Mouse (Mus musculus): ENCODE results near the gene Gm49361. TPM values are rescaled to one million over a fixed set of nuclear protein-coding genes. Genes with fewer than 3 reads are reported as not detected.

Gm49361 gene
- polyA plus RNA-seq, 1 experiment from 2014 or later: not detected

- ATAC-seq: no peak
- Histone ChIP-seq H3K4me3 (ENCODE audit: low read depth, low read length) (no peak overlapping the region), H3K27me3 (replicated peaks; ENCODE audit: control insufficient read depth, insufficient read depth, low read length) (no peaks in the 10 kb centered on the region), H3K27ac (ENCODE audit: low read depth, low read length) (no peak overlapping the region), H3K4me1 (ENCODE audit: control insufficient read depth, insufficient read depth, low read length) (peaks cover 13% of the 10 kb centered on the region), H3K36me3 (ENCODE audit: control insufficient read depth, insufficient read depth, low read length) (no peaks in the 10 kb centered on the region; the same call in 1 of the 2 replicates), H3K9ac (ENCODE audit: low read length) (no peak overlapping the region), H3K9me3 (replicated peaks; ENCODE audit: control insufficient read depth, low read length) (no peaks in the 10 kb centered on the region), H3K4me2 (ENCODE audit: low read length) (no peak overlapping the region)
- 79% methylated on average over 4 of the region's 4 CpGs for WGBS
- no peak for DNase-seq (ENCODE audit: low spot score)
Observed at GRCm38 (mm10) chr14:57705075-57705474, 40.8 kb downstream of the Gm49361 start.

GRCm38 (mm10) chr14:57701915-57702477 is 43.9 kb downstream of the Gm49361 start:
- no peak overlapping the region for H3K4me3 ChIP-seq (ENCODE audit: low read depth, low read length)
- ATAC-seq: peak; percentile 73
- peaks cover 2% of the 10 kb centered on the region for H3K4me1 ChIP-seq (ENCODE audit: control insufficient read depth, insufficient read depth, low read length)
- no peak overlapping the region for H3K9ac ChIP-seq (ENCODE audit: low read length)
- DNase-seq (ENCODE audit: low spot score): peak; percentile 75
- H3K27me3 ChIP-seq (replicated peaks; ENCODE audit: control insufficient read depth, insufficient read depth, low read length): no peaks in the 10 kb centered on the region
- WGBS: 26% methylated on average over 12 of the region's 12 CpGs
- H3K4me2 ChIP-seq (ENCODE audit: low read length): no peak overlapping the region
- H3K36me3 ChIP-seq (ENCODE audit: control insufficient read depth, insufficient read depth, low read length): peaks cover 19% of the 10 kb centered on the region
- no peaks in the 10 kb centered on the region for H3K9me3 ChIP-seq (replicated peaks; ENCODE audit: control insufficient read depth, low read length)
- peak overlapping the region; percentile 77 for H3K27ac ChIP-seq (ENCODE audit: low read depth, low read length)

GRCm38 (mm10) chr14:57699461-57699970 is 46.4 kb downstream of the Gm49361 start:
- 97% methylated on average over 33 of the region's 33 CpGs for WGBS
- no peak for ATAC-seq
- peaks cover 33% of the 10 kb centered on the region for H3K36me3 ChIP-seq (ENCODE audit: control insufficient read depth, insufficient read depth, low read length)
- H3K9me3 ChIP-seq (replicated peaks; ENCODE audit: control insufficient read depth, low read length): no peaks in the 10 kb centered on the region
- no peaks in the 10 kb centered on the region; the same call in 1 of the 2 replicates for H3K4me1 ChIP-seq (ENCODE audit: control insufficient read depth, insufficient read depth, low read length)
- H3K27ac ChIP-seq (ENCODE audit: low read depth, low read length): no peak overlapping the region
- no peaks in the 10 kb centered on the region for H3K27me3 ChIP-seq (replicated peaks; ENCODE audit: control insufficient read depth, insufficient read depth, low read length)
- no peak overlapping the region for H3K4me3 ChIP-seq (ENCODE audit: low read depth, low read length)
- no peak overlapping the region for H3K9ac ChIP-seq (ENCODE audit: low read length)
- H3K4me2 ChIP-seq (ENCODE audit: low read length): no peak overlapping the region
- no peak for DNase-seq (ENCODE audit: low spot score)

- DNase-seq (ENCODE audit: low spot score) (no peak), ATAC-seq (no peak)
- H3K4me2 ChIP-seq (ENCODE audit: low read length): no peak overlapping the region
- H3K4me1 ChIP-seq (ENCODE audit: control insufficient read depth, insufficient read depth, low read length): no peaks in the 10 kb centered on the region; the same call in 1 of the 2 replicates
- H3K27me3 ChIP-seq (replicated peaks; ENCODE audit: control insufficient read depth, insufficient read depth, low read length): no peaks in the 10 kb centered on the region
- H3K36me3 ChIP-seq (ENCODE audit: control insufficient read depth, insufficient read depth, low read length): peaks cover 38% of the 10 kb centered on the region
- H3K9me3 ChIP-seq (replicated peaks; ENCODE audit: control insufficient read depth, low read length): no peaks in the 10 kb centered on the region
- H3K9ac ChIP-seq (ENCODE audit: low read length): no peak overlapping the region
- no peak overlapping the region for H3K4me3 ChIP-seq (ENCODE audit: low read depth, low read length)
- 92% methylated on average over 10 of the region's 10 CpGs for WGBS
- no peak overlapping the region for H3K27ac ChIP-seq (ENCODE audit: low read depth, low read length)
Observed at GRCm38 (mm10) chr14:57699016-57699415, 46.9 kb downstream of the Gm49361 start.

GRCm38 (mm10) chr14:57696066-57696465 is 49.8 kb downstream of the Gm49361 start:
- 95% methylated on average over 15 of the region's 15 CpGs for WGBS
- Histone ChIP-seq H3K9me3 (replicated peaks; ENCODE audit: control insufficient read depth, low read length) (no peaks in the 10 kb centered on the region), H3K4me3 (ENCODE audit: low read depth, low read length) (no peak overlapping the region), H3K4me2 (ENCODE audit: low read length) (no peak overlapping the region), H3K4me1 (ENCODE audit: control insufficient read depth, insufficient read depth, low read length) (no peaks in the 10 kb centered on the region), H3K27ac (ENCODE audit: low read depth, low read length) (no peak overlapping the region), H3K27me3 (replicated peaks; ENCODE audit: control insufficient read depth, insufficient read depth, low read length) (no peaks in the 10 kb centered on the region), H3K9ac (ENCODE audit: low read length) (no peak overlapping the region), H3K36me3 (ENCODE audit: control insufficient read depth, insufficient read depth, low read length) (peaks cover 42% of the 10 kb centered on the region)
- DNase-seq (ENCODE audit: low spot score): no peak
- ATAC-seq: no peak

- Histone ChIP-seq H3K4me2 (ENCODE audit: low read length) (no peak overlapping the region), H3K4me1 (ENCODE audit: control insufficient read depth, insufficient read depth, low read length) (no peaks in the 10 kb centered on the region), H3K4me3 (ENCODE audit: low read depth, low read length) (no peak overlapping the region), H3K36me3 (ENCODE audit: control insufficient read depth, insufficient read depth, low read length) (peaks cover 45% of the 10 kb centered on the region), H3K27ac (ENCODE audit: low read depth, low read length) (no peak overlapping the region), H3K9ac (ENCODE audit: low read length) (no peak overlapping the region), H3K27me3 (replicated peaks; ENCODE audit: control insufficient read depth, insufficient read depth, low read length) (no peaks in the 10 kb centered on the region), H3K9me3 (replicated peaks; ENCODE audit: control insufficient read depth, low read length) (no peaks in the 10 kb centered on the region)
- ATAC-seq (no peak), DNase-seq (ENCODE audit: low spot score) (no peak)
- 90% methylated on average over 8 of the region's 8 CpGs for WGBS
Observed at GRCm38 (mm10) chr14:57695550-57695949, 50.4 kb downstream of the Gm49361 start.

GRCm38 (mm10) chr14:57694246-57694645 is 51.7 kb downstream of the Gm49361 start:
- DNase-seq (ENCODE audit: low spot score) (no peak), ATAC-seq (no peak)
- Histone ChIP-seq H3K9me3 (replicated peaks; ENCODE audit: control insufficient read depth, low read length) (no peaks in the 10 kb centered on the region), H3K36me3 (ENCODE audit: control insufficient read depth, insufficient read depth, low read length) (peaks cover 42% of the 10 kb centered on the region), H3K4me1 (ENCODE audit: control insufficient read depth, insufficient read depth, low read length) (no peaks in the 10 kb centered on the region), H3K9ac (ENCODE audit: low read length) (no peak overlapping the region), H3K4me3 (ENCODE audit: low read depth, low read length) (no peak overlapping the region), H3K4me2 (ENCODE audit: low read length) (no peak overlapping the region), H3K27ac (ENCODE audit: low read depth, low read length) (no peak overlapping the region), H3K27me3 (replicated peaks; ENCODE audit: control insufficient read depth, insufficient read depth, low read length) (no peaks in the 10 kb centered on the region)
- WGBS: 84% methylated on average over 16 of the region's 16 CpGs

- 94% methylated on average over 17 of the region's 17 CpGs for WGBS
- peaks cover 36% of the 10 kb centered on the region for H3K36me3 ChIP-seq (ENCODE audit: control insufficient read depth, insufficient read depth, low read length)
- ATAC-seq: no peak
Observed at GRCm38 (mm10) chr14:57692517-57693130, 53.3 kb downstream of the Gm49361 start.

GRCm38 (mm10) chr14:57691316-57691715 is 54.6 kb downstream of the Gm49361 start:
- H3K27ac ChIP-seq (ENCODE audit: low read depth, low read length): no peak overlapping the region
- H3K4me2 ChIP-seq (ENCODE audit: low read length): no peak overlapping the region
- no peaks in the 10 kb centered on the region for H3K9me3 ChIP-seq (replicated peaks; ENCODE audit: control insufficient read depth, low read length)
- DNase-seq (ENCODE audit: low spot score) (no peak), ATAC-seq (no peak)
- 95% methylated on average over 24 of the region's 24 CpGs for WGBS
- no peaks in the 10 kb centered on the region for H3K4me1 ChIP-seq (ENCODE audit: control insufficient read depth, insufficient read depth, low read length)
- no peaks in the 10 kb centered on the region for H3K27me3 ChIP-seq (replicated peaks; ENCODE audit: control insufficient read depth, insufficient read depth, low read length)
- H3K9ac ChIP-seq (ENCODE audit: low read length): no peak overlapping the region
- H3K4me3 ChIP-seq (ENCODE audit: low read depth, low read length): no peak overlapping the region
- peaks cover 27% of the 10 kb centered on the region for H3K36me3 ChIP-seq (ENCODE audit: control insufficient read depth, insufficient read depth, low read length)

More at GRCm38 (mm10) chr14:57692517-57693130, 53.3 kb downstream of the Gm49361 start:
- no peaks in the 10 kb centered on the region for H3K9me3 ChIP-seq (replicated peaks; ENCODE audit: control insufficient read depth, low read length)
- no peak overlapping the region for H3K27ac ChIP-seq (ENCODE audit: low read depth, low read length)
- no peaks in the 10 kb centered on the region for H3K27me3 ChIP-seq (replicated peaks; ENCODE audit: control insufficient read depth, insufficient read depth, low read length)
- no peak overlapping the region for H3K9ac ChIP-seq (ENCODE audit: low read length)
- H3K4me2 ChIP-seq (ENCODE audit: low read length): no peak overlapping the region
- no peaks in the 10 kb centered on the region for H3K4me1 ChIP-seq (ENCODE audit: control insufficient read depth, insufficient read depth, low read length)
- DNase-seq (ENCODE audit: low spot score): no peak
- H3K4me3 ChIP-seq (ENCODE audit: low read depth, low read length): no peak overlapping the region

Measured in forebrain, embryonic 14.5 days (tissue).